Mouse (Mus musculus) liver, embryonic 14.5 days (tissue): Measurements from ENCODE around the gene Mfap1a. TPM values are rescaled to one million over a fixed set of nuclear protein-coding genes. Genes with fewer than 3 reads are reported as not detected.
A peak's percentile ranks its signal among the peaks of the same experiment; 100 is the strongest.
"Not testable (repeated sequence)": the region's sequence is repeated elsewhere in the genome, so short reads cannot be mapped to it uniquely, and the experiment has no call there.

ENCODE experiments used
- ATAC-seq: fragments of 200-750 bp; cut with Nextera tagmentation; 2 replicates; pipeline ENCODE4 v1.8.0; 2017; ENCODE audit warnings: moderate number of reproducible peaks, mild to moderate bottlenecking, moderate library complexity; ENCODE audit not compliant: insufficient read depth
- DNase-seq, 3 experiments: peaks; one replicate each; pipeline ENCODE4 v3.0.0-alpha.2; 2012 to 2013; ENCODE audit warnings: low read depth in 3 of 3, low spot score in 3 of 3
- H3K27ac ChIP-seq: fragments of 300-500 bp; sonication (generic); 2 replicates; pipeline ENCODE4 v1.5.1; 2014; ENCODE audit warnings: moderate library complexity, mild to moderate bottlenecking, control low read depth, inconsistent platforms
- H3K27me3 ChIP-seq: fragments of 300-500 bp; sonication (generic); 2 replicates; pipeline ENCODE4 v1.6.1; 2014; ENCODE audit warnings: mild to moderate bottlenecking, low read length, moderate library complexity; ENCODE audit not compliant: control insufficient read depth, insufficient read depth
- H3K36me3 ChIP-seq: fragments of 300-500 bp; sonication (generic); replicated peaks from 2 replicates; pipeline ENCODE4 v1.6.1; 2014; ENCODE audit warnings: low read depth; ENCODE audit not compliant: control insufficient read depth, insufficient read depth
- H3K4me1 ChIP-seq, 2 experiments: fragments of 200-500 bp in 1 of 2; fragments of 300-500 bp in 1 of 2; sonication (generic) in 1 of 2; replicated peaks; 2 replicates each; pipeline ENCODE4 v1.6.1; 2012 to 2014; ENCODE audit warnings: antibody characterized with exemption in 1 of 2, inconsistent platforms in 1 of 2, low read length in 1 of 2; ENCODE audit not compliant: control insufficient read depth in 2 of 2, insufficient read depth in 2 of 2
- H3K4me2 ChIP-seq: fragments of 300-500 bp; sonication (generic); 2 replicates; pipeline ENCODE4 v1.6.1; 2014; ENCODE audit warnings: low read depth, mild to moderate bottlenecking, control low read depth, moderate library complexity
- H3K4me3 ChIP-seq, 2 experiments: fragments of 200-500 bp in 1 of 2; fragments of 300-500 bp in 1 of 2; sonication (generic) in 1 of 2; 2 replicates each; pipeline ENCODE4 v1.5.1; 2012 to 2014; ENCODE audit warnings: low read depth in 2 of 2, low read length in 2 of 2, mild to moderate bottlenecking in 2 of 2, control low read depth in 1 of 2, inconsistent platforms in 1 of 2, moderate library complexity in 1 of 2; ENCODE audit not compliant: insufficient read depth in 1 of 2
- H3K9ac ChIP-seq: fragments of 300-500 bp; sonication (generic); replicated peaks from 2 replicates; pipeline ENCODE4 v1.6.1; 2014; ENCODE audit warnings: mild to moderate bottlenecking, control low read depth, moderate library complexity
- H3K9me3 ChIP-seq: fragments of 300-500 bp; sonication (generic); 2 replicates; pipeline ENCODE4 v1.6.1; 2016; ENCODE audit warnings: low read length, mixed read lengths; ENCODE audit not compliant: control insufficient read depth
- CTCF ChIP-seq: IDR thresholded peaks from 2 replicates; pipeline ENCODE4 v1.5.1; 2016; ENCODE audit warnings: antibody characterized with exemption, low read depth, control low read depth
- EP300 ChIP-seq: IDR thresholded peaks from 2 replicates; pipeline ENCODE4 v1.6.1; 2016; ENCODE audit warnings: antibody characterized with exemption, low read depth
- WGBS: fragments of 180-500 bp; shearing (Covaris S2); extraction: QIAGEN DNeasy Blood & Tissue Kit; methylation state at CpG from one replicate; pipeline ENCODE4 v1.1.7; 2014; ENCODE audit not compliant: insufficient replicate concordance; 5-methylcytosine and 5-hydroxymethylcytosine counted together
- polyA plus RNA-seq, 2 experiments: library from polyadenylated mRNA; depleted of rRNA in 1 of 2; stranded (reverse) in 1 of 2; unstranded in 1 of 2; fragments of >200 nt; fragmentation: Nextera tagmentation in 1 of 2; extraction: Ambion mirVana in 1 of 2; gene quantifications; 2 replicates each; pipeline versions ENCODE4 v1.2.1 to v1.2.3; 2012 to 2014

Gene Mfap1a
- polyA plus RNA-seq (2012; rRNA removed) (3.8 and 6.8 TPM in 2 replicates), polyA plus RNA-seq (2014; fragmentation: Nextera tagmentation; extraction: Ambion mirVana) (8.5 and 10.0 TPM in 2 replicates)

GRCm38 (mm10) chr2:121505942-121506882 lies at the start of gene Mfap1a, which contains the start of gene Wdr76:
Gene Mfap1a (minus strand): TSS chr2:121506665.
Gene Wdr76 (plus strand): TSS chr2:121506723.
- Histone ChIP-seq H3K27ac (peak within 1 kb of the TSS; percentile 46), H3K36me3 (peaks cover 11% of the 10 kb centered on the region), H3K9ac (peak within 1 kb of the TSS; percentile 81), H3K4me2 (peak within 1 kb of the TSS; percentile 68), H3K4me3 (peak within 1 kb of the TSS; percentile 59 to 80), H3K4me1 (peaks cover 17 to 19% of the 10 kb centered on the region in 2 experiments)
- DNase-seq (peak; percentile 86 to 88 (median 87)), ATAC-seq (peak; percentile 93)
- WGBS, result 3% methylated on average over 40 of the region's 42 CpGs
- TF ChIP-seq CTCF, result peak; percentile 42
- H3K9me3 ChIP-seq, H3K27me3 ChIP-seq: not testable (repeated sequence)

- no peaks in the 10 kb centered on the region for H3K9me3 ChIP-seq
- 74% methylated on average over 8 of the region's 8 CpGs for WGBS
- no peak overlapping the region for H3K9ac ChIP-seq
- H3K36me3 ChIP-seq, result no peaks in the 10 kb centered on the region
- H3K27me3 ChIP-seq, result no peaks in the 10 kb centered on the region
- no peak overlapping the region for H3K4me3 ChIP-seq
- ATAC-seq, result no peak
- DNase-seq, result no peak
- H3K27ac ChIP-seq, result no peak overlapping the region
- TF ChIP-seq CTCF (no peak), EP300 (no peak)
- no peaks in the 10 kb centered on the region for H3K4me1 ChIP-seq
- H3K4me2 ChIP-seq, result no peak overlapping the region
Observed at GRCm38 (mm10) chr2:121551271-121551670, 44.8 kb upstream of the Mfap1a start.

GRCm38 (mm10) chr2:121549630-121550029 lies 43.2 kb upstream of the Mfap1a start:
- no peak overlapping the region for H3K4me2 ChIP-seq

GRCm38 (mm10) chr2:121544829-121545228 lies 38.4 kb upstream of the Mfap1a start:
- H3K4me2 ChIP-seq, result no peak overlapping the region
- ATAC-seq, result no peak
- no peaks in the 10 kb centered on the region for H3K27me3 ChIP-seq
- 93% methylated on average over 3 of the region's 3 CpGs for WGBS
- no peaks in the 10 kb centered on the region for H3K4me1 ChIP-seq
- H3K27ac ChIP-seq, result no peak overlapping the region
- H3K9me3 ChIP-seq, result no peaks in the 10 kb centered on the region
- no peak overlapping the region for H3K9ac ChIP-seq
- TF ChIP-seq CTCF, result 0 out of 2 replicates have a peak, but pooled peaks have one; percentile 12
- no peak for TF ChIP-seq EP300
- no peak for DNase-seq
- peaks cover 34% of the 10 kb centered on the region for H3K36me3 ChIP-seq
- H3K4me3 ChIP-seq, result no peak overlapping the region

More at GRCm38 (mm10) chr2:121549630-121550029, 43.2 kb upstream of the Mfap1a start:
- no peaks in the 10 kb centered on the region for H3K27me3 ChIP-seq
- DNase-seq, result no peak
- no peak overlapping the region for H3K27ac ChIP-seq
- no peaks in the 10 kb centered on the region for H3K4me1 ChIP-seq
- no peak for TF ChIP-seq CTCF
- TF ChIP-seq EP300, result no peak
- H3K9ac ChIP-seq, result no peak overlapping the region
- H3K36me3 ChIP-seq, result peaks cover 7% of the 10 kb centered on the region
- ATAC-seq, result no peak
- whole genome bisulfite sequencing, result 87% methylated on average over 6 of the region's 6 CpGs
- H3K4me3 ChIP-seq, result no peak overlapping the region
- no peaks in the 10 kb centered on the region for H3K9me3 ChIP-seq

GRCm38 (mm10) chr2:121525056-121525455 lies 18.6 kb upstream of the Mfap1a start:
- Histone ChIP-seq H3K4me3 (no peak overlapping the region), H3K4me2 (no peak overlapping the region), H3K36me3 (peaks cover 38% of the 10 kb centered on the region), H3K27ac (no peak overlapping the region), H3K27me3 (no peaks in the 10 kb centered on the region), H3K9me3 (no peaks in the 10 kb centered on the region), H3K9ac (no peak overlapping the region), H3K4me1 (no peaks in the 10 kb centered on the region)
- TF ChIP-seq CTCF (no peak), EP300 (no peak)
- no peak for DNase-seq
- WGBS, result 80% methylated on average over 2 of the region's 2 CpGs
- ATAC-seq, result no peak

- WGBS, result 89% methylated on average over 3 of the region's 3 CpGs
- H3K36me3 ChIP-seq, result peaks cover 43% of the 10 kb centered on the region
- ATAC-seq, H3K9ac ChIP-seq, H3K4me1 ChIP-seq, H3K27me3 ChIP-seq, H3K4me3 ChIP-seq, H3K9me3 ChIP-seq, H3K4me2 ChIP-seq, H3K27ac ChIP-seq: not testable (repeated sequence)
- peak in 1 of 3 experiments; percentile 16 for DNase-seq
Observed at GRCm38 (mm10) chr2:121522830-121523229, 16.4 kb upstream of the Mfap1a start.
